Mouse (Mus musculus) cerebellum, adult 9-11 months (tissue): ENCODE results near the gene Rrnad1.
"Not testable (repeated sequence)": the region's sequence is repeated elsewhere in the genome, so short reads cannot be mapped to it uniquely, and the experiment has no call there.

Source experiments
- DNase-seq: peaks from one replicate; pipeline ENCODE4 v3.0.0; 2022

Gene Rrnad1

DNA sequence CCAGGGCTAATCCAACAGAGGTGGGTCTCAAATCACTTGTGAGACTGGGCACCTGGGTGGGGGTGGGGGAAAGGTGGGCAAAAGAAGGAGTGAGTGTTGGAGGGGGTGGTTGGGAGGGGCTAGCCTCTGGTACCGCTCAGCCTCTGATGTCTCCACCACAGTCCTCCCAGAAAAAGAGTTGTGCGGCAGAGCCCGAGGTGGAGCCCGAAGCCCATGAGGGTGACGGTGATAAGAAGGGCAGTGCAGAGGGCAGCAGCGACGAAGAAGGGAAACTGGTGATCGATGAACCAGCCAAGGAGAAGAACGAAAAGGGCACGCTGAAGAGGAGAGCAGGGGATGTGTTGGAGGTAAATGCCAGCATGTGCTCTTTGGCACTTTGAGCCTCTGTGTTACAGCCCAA, 16.6 kb downstream of the Rrnad1 start:
- DNase-seq: no peak

GRCm38 (mm10) chr3:87913491-87913890, 17.0 kb downstream of the Rrnad1 start:
- peak; percentile 40 for DNase-seq

- DNase-seq: peak; percentile 80
Measured at GRCm38 (mm10) chr3:87910573-87911141, 19.9 kb downstream of the Rrnad1 start.

GRCm38 (mm10) chr3:87909874-87910273, 20.6 kb downstream of the Rrnad1 start:
- peak; percentile 45 for DNase-seq

- DNase-seq: peak; percentile 19
Measured at GRCm38 (mm10) chr3:87909381-87909780, 21.1 kb downstream of the Rrnad1 start.

DNA sequence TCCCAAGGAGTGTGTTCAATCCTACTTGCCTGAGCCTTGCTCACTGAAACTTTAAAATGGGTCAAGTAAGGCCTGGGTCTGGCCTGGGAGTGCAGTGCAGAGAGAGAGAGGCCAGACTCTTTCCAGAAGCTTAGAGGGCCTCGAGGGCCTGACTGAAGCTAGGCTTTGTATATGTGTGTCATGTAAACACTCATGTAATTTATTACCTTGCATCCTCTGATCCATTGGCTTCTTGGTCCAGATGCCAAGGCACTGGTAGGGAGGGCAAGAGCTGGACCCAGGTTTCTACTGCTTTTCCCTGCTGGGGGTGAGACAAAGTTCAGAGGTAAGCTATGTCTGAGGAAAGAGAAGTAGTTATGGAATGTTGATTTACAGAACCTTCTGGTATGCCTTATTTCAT, 22.6 kb downstream of the Rrnad1 start:
- DNase-seq: no peak

- peak; percentile 67 for DNase-seq
Measured at GRCm38 (mm10) chr3:87906981-87907857, 23.3 kb downstream of the Rrnad1 start.

GRCm38 (mm10) chr3:87906601-87906980, 23.9 kb downstream of the Rrnad1 start:
- DNase-seq: peak; percentile 80

DNA sequence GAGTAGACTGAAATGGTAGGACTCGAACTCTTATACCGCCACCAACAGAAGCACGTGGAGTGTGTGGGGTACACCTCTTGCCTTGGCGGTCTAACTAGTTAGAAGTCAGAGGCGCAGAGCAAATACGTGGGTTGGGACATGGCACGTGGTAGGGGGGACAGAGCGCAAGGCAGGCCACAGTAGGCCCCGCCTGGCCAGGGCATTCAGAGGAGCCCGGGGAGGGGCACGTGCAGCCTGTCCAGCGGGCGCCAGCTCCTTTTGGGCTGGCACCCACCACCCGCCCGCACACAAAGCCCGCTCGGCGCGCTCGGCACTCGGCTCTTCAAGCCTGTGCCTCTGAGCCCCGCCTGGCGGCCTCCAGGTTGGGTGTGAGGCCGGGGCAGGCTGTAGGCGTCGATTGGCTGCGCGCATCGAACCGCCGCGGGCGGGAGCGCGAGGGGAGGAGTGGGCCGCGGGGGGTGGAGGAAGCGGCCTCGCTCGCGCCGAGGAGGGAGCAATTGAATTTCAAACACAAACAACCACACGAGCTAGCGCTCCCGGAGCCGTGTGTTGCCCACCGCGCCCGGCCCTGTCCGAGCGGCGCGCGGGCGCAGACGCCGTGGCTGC, 24.5 kb downstream of the Rrnad1 start, which contains the start of gene Hdgf:
Gene Hdgf, plus strand, starts transcription at position 442 of the 606 bp plus-strand sequence.
- peak; percentile 96 for DNase-seq

DNA sequence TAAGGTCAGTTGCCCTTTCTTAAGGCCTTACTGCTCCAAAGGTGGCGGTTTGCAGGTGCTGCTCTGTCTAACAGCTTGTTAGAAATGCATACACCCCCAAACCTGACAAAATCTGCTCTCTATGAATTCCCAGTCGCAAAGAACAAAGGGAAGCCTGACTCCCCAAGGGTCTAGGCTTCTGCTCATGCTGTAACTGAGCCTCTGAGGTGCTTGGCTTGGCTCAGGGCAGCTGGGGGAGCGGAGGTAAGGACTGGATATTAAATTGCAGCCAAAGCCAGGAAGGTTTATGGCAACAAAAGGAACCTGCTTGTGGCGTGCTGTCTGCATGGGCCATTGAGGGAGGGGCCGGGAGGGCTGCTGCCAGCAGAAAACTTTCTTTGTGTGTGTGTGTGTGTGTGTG, 26.7 kb downstream of the Rrnad1 start:
- DNase-seq: peak; percentile 14

DNA sequence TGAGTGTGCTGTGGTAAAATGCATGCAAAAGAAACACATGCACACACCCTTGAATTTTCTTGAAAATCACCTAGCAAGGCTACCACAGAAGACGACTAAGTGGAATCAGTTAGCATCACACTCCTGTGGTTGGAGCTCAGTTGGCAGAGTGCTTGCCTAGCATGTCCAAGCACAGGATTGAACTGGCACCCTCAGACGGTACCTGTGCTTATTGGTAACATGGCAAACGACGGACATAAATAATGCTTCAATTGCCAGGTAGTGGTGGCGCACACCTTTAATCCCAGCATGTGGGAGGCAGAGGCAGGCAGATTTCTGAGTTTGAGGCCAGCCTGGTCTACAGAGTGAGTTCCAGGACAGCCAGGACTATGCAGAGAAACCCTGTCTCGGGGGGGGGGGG, 28.6 kb downstream of the Rrnad1 start:
- not testable (repeated sequence) for DNase-seq

- DNase-seq: no peak
Measured at GRCm38 (mm10) chr3:87901036-87901624, 29.4 kb downstream of the Rrnad1 start.

DNA sequence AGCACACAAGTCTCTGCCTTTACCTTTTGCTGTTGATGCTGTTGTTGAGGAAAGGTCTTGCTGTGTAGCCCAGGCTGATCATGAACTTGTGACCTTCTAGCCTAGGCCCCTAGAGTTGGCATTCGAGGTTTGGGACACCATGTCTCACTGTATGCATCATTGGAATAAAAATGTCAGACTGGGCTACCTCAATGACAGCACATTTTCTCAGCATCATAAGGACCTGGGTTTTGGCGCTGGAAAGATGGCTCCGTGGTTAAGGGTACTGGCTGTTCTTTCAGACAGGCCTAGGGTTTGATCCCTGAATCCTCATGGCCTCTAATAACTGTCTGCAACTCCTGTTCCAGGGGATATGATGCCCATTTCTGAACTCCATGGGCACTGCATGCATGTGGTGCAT, 30.7 kb downstream of the Rrnad1 start:
- no peak for DNase-seq

DNA sequence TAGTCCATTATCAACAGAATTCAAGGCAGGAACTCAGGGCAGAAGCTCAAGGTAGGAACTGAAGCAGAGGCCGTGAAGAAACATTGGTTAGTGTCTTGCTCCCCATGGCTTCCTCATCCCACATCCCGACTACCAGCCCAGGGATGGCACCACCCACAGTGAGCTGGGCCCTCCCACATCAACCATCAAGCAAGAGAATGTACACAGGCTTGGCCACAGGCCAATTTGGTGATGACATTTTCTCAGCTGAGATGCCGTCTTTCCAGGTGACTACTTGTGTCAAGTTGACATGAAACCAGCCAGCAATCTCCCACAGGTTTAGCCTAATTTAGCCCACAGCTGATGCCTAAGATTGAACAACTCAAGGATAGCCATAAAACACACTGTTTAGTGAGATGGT, 31.3 kb downstream of the Rrnad1 start:
- DNase-seq: no peak

DNA sequence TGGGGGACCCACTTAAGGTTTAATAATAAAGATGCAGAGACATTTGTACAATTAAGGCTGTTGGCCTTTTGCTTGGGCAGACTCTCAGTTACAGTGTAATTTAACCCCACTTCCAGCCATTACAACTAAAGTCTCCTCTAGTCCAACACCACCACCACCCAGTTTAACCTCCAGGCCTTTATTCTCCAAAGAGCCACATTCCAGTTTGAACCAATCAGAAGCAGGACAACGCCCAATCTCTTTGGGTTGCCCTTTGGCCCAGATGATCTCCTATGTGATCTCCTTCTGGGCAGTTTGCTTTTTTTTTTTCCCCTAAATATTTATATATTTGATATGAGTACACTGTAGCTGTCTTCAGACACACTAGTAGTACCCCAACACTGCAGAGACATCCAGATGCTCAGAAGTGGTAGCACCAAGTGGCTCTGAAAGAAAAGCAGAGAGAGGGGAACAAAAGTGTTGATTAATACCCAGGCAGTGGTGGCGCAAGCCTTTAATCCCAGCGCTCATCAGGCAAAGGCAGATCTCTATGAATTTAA, 37.1 kb downstream of the Rrnad1 start:
- no peak for DNase-seq

DNA sequence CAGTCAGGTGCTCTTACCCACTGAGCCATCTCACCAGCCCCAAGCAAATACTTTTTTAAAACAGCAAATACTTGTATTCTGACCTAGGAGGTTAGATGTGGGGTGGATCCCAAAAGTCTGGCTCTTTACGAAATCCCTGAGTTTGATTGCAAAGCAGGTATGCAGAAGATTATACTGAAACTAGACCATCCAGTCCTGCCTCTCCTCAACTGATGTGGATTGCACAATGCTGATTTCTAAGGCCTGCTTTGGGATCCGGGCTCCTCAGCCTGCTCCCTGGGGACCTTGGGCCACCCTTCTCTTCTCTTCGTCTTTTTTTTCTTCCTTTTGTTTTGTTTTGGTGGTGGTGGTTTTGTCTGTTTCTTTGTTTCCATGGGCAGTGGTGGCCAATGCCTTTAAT, 39.0 kb downstream of the Rrnad1 start:
- no peak for DNase-seq

GRCm38 (mm10) chr3:87887400-87887799, 43.1 kb downstream of the Rrnad1 start:
- DNase-seq: peak; percentile 11

DNA sequence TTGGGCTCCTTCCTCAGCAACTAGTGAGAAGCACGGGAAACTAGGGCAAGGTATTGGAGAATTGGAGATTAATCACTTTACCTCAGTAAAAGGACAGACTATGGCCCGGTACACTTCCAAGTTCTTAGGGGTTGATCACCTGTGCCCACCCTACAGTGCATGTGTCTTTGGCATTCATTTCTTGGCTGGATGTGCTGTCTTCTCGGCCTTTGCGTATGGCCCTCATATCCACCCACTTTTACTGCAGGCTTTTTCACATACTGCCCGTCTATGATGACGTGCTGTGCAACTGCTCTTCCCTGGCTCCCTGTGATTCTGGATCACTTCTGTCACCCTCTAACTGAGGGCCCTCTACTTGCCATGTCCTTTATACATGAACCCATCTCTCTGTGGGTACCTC, 44.1 kb downstream of the Rrnad1 start:
- peak; percentile 73 for DNase-seq

DNA sequence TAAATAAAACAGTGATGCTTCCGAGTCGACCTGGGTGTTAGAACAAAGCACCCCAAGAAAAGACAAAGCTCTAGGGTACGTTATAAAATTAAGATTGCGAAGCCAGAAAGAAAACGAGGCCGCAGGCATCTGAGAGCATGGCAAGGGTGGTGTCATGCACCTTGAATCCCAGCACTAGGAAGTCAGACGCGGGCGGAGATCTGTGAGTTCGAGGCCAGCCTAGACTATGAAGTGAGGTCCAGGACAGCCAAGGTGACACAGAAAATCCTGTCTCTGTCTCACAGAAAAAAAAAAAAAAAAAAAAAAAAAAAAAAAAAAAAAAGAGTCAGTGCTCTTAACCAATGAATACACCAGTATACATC, 44.5 kb downstream of the Rrnad1 start:
- no peak for DNase-seq

GRCm38 (mm10) chr3:87885281-87886003, 45.1 kb downstream of the Rrnad1 start, which contains the start of gene Prcc:
Prcc (minus strand) TSS chr3:87885608.
- DNase-seq: peak; percentile 98

DNA sequence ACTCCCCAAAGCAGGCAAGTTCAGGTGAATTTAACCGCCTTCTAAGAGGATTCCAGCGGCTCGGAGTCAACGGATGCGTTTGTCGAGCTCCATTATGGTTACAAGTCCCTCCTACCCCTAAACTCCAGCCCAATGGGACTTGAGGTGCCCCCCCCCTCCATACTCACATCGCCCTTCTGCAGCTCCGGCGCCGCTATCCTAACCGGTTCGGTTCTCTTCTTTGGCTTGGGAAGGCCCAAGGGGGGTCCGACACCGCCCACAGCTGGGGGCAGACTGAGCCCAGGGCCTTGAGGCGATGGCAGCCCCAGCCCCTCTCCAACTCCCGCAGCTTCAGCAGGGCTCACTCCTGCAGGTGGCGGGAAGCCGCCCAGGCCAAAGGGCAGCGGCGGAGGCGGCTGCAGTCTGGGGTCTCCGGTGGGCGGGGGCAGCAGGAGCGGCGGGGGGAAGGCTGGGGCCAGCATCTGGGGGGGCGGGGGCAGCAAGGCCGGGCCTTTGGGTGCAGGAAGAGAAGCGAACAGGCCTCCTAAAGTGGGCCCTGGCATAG, 45.7 kb downstream of the Rrnad1 start:
- DNase-seq: peak; percentile 85

DNA sequence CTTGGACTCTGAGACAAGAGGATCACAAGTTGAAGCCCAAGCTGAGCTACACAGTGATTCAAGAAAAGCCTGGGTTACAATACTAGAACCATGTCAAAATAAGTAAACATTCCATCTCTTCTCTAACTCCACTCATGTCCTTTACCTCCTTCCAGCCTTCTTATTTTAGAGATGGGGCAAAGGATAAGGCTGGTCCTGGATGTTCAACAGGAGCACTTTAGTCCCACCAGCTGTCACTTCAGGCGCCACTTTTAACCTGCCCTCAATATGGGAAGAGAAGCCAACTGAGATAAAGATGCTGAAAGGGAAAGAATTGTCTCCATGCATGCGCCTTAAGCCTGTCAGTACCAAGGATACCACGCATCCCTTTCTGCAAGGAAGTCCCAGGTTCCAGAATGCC, 46.2 kb downstream of the Rrnad1 start:
- no peak for DNase-seq
